Mouse (Mus musculus) midbrain, embryonic 11.5 days (tissue): ENCODE data around the gene Prl3d3. TPM values are rescaled to one million over a fixed set of nuclear protein-coding genes. Genes with fewer than 3 reads are reported as not detected.
"Not testable (repeated sequence)": the region's sequence is repeated elsewhere in the genome, so short reads cannot be mapped to it uniquely, and the experiment has no call there.

ENCODE experiments used
- ATAC-seq: fragments of 200-750 bp; cut with Nextera tagmentation; 2 replicates; pipeline ENCODE4 v1.8.0; 2017; ENCODE audit warnings: moderate TSS enrichment, moderate library complexity; ENCODE audit not compliant: low FRiP score
- DNase-seq: peaks from one replicate; pipeline ENCODE4 v3.0.0; 2015; ENCODE audit warnings: low spot score; ENCODE audit errors: missing footprints
- H3K27ac ChIP-seq: fragments of 300-500 bp; sonication (generic); 2 replicates; pipeline ENCODE4 v1.5.1; 2014; ENCODE audit warnings: low read depth, low read length
- H3K27me3 ChIP-seq: fragments of 300-500 bp; sonication (generic); 2 replicates; pipeline ENCODE4 v1.6.1; 2014; ENCODE audit warnings: mild to moderate bottlenecking, low read length, moderate library complexity, mixed read lengths; ENCODE audit not compliant: control insufficient read depth, insufficient read depth
- H3K36me3 ChIP-seq: fragments of 300-500 bp; sonication (generic); 2 replicates; pipeline ENCODE4 v1.6.1; 2014; ENCODE audit warnings: mild to moderate bottlenecking, low read length, moderate library complexity, mixed read lengths; ENCODE audit not compliant: control insufficient read depth, insufficient read depth
- H3K4me1 ChIP-seq: fragments of 300-500 bp; sonication (generic); 2 replicates; pipeline ENCODE4 v1.6.1; 2014; ENCODE audit warnings: low read length; ENCODE audit not compliant: control insufficient read depth, insufficient read depth
- H3K4me2 ChIP-seq: fragments of 300-500 bp; sonication (generic); 2 replicates; pipeline ENCODE4 v1.6.1; 2014; ENCODE audit warnings: mild to moderate bottlenecking, moderate library complexity
- H3K4me3 ChIP-seq: fragments of 300-500 bp; sonication (generic); 2 replicates; pipeline ENCODE4 v1.5.1; 2014; ENCODE audit warnings: low read depth, low read length
- H3K9ac ChIP-seq: fragments of 300-500 bp; sonication (generic); 2 replicates; pipeline ENCODE4 v1.6.1; 2014; ENCODE audit warnings: low read length
- H3K9me3 ChIP-seq: fragments of 300-500 bp; sonication (generic); 2 replicates; pipeline ENCODE4 v1.6.1; 2016; ENCODE audit warnings: low read length; ENCODE audit not compliant: control insufficient read depth
- WGBS: fragments of 180-500 bp; shearing (Covaris S2); extraction: QIAGEN DNeasy Blood & Tissue Kit; methylation state at CpG from one replicate; pipeline ENCODE4 v1.1.7; 2014; 5-methylcytosine and 5-hydroxymethylcytosine counted together
- polyA plus RNA-seq: library from polyadenylated mRNA; unstranded; fragments of >200 nt; fragmentation: Nextera tagmentation; extraction: Ambion mirVana; gene quantifications from 2 replicates; pipeline ENCODE4 v1.2.1, GENCODE M21; 2014

The Prl3d3 gene
- polyA plus RNA-seq, result not detected in 2 replicates

DNA sequence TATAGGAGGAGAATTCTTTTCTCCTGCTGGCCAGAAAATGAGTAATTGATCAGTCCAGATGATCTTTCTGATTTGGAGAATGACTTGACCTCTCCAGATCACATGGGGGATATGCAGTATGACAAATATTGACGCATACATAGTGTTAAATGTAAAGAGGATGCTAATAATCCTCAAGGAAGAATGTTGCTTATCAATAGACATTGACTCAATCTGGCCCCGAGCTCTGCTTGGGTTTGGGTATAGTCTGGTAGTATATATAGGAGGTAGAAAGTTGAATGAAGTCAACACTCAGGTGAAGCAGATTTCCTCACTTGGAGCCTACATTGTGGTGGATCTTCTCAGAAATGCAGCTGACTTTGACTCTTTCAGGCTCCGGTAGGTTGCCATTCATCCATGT, at the start of gene Prl3d3:
Prl3d3 (plus strand) TSS at position 301 of the 400 bp plus-strand sequence.
- H3K36me3 ChIP-seq, H3K4me3 ChIP-seq, DNase-seq, H3K4me1 ChIP-seq, H3K27me3 ChIP-seq, H3K27ac ChIP-seq, H3K9me3 ChIP-seq, H3K9ac ChIP-seq, H3K4me2 ChIP-seq, ATAC-seq: not testable (repeated sequence)
- WGBS, result 96% methylated on average over 3 of the region's 3 CpGs

DNA sequence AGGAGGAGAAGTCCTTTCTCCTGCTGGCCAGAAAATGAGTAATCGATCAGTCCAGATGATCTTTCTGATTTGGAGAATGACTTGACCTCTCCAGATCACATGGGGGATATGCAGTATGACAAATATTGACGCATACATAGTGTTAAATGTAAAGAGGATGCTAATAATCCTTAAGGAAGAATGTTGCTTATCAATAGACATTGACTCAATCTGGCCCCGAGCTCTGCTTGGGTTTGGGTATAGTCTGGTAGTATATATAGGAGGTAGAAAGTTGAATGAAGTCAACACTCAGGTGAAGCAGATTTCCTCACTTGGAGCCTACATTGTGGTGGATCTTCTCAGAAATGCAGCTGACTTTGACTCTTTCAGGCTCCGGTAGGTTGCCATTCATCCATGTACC, 35.2 kb upstream of the Prl3d3 start, which contains the start of gene Prl3d2:
Prl3d2 (plus strand) TSS at position 301 of the 400 bp plus-strand sequence.
- H3K4me3 ChIP-seq, H3K36me3 ChIP-seq, H3K4me1 ChIP-seq, H3K27ac ChIP-seq, H3K4me2 ChIP-seq, H3K27me3 ChIP-seq, H3K9ac ChIP-seq, DNase-seq, H3K9me3 ChIP-seq, ATAC-seq: not testable (repeated sequence)
- 76% methylated on average over 3 of the region's 4 CpGs for WGBS

DNA sequence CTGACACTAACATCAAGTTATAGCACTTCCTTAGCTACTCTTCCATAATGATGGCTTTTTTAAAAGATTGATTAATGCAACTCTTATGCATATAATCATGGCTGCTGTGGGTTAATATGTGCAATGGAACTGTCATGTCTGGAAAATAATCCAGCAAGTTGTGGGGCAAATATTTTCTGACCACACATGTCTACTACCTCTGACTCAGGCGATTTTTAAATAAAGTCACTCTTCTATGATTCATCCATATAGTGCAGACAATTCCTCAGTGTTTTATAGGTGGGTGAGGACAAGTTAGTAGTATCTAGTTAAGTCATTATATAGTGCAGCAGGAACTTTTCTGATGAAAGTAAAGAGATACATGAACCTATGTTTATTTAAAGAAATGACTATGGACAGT, 8.3 kb upstream of the Prl3d3 start:
- DNase-seq (no peak), ATAC-seq (no peak)
- no peak overlapping the region for H3K4me2 ChIP-seq
- no peaks in the 10 kb centered on the region for H3K36me3 ChIP-seq
- H3K27me3 ChIP-seq, result no peaks in the 10 kb centered on the region
- H3K9ac ChIP-seq, result no peak overlapping the region
- WGBS, result 70% methylated on average over 1 of the region's 1 CpGs
- H3K9me3 ChIP-seq, result no peaks in the 10 kb centered on the region
- no peaks in the 10 kb centered on the region for H3K4me1 ChIP-seq
- no peak overlapping the region for H3K4me3 ChIP-seq
- no peak overlapping the region for H3K27ac ChIP-seq

DNA sequence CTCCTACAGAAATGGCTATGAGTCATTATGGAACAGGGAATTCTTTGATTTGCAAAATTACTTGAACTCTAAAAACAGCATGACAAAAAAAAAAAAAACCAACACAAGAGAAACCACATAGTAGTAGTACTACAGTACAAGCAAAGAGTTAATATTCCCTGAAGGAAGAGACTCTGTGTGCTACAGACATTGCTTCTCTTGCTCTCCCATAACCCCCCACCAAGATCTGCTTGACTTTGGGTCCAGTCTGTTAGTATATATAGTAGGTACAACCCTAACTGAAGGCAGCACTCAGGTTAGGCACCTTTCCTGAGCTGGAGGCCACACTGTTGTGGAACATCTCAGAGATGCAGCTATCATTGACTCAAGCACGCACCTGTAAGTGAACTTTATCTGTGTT, 39.8 kb downstream of the Prl3d3 start, which contains the start of gene Prl3c1:
Prl3c1 (plus strand) TSS at position 301 of the 400 bp plus-strand sequence.
- 93% methylated on average over 1 of the region's 1 CpGs for WGBS
- Histone ChIP-seq H3K9ac (no peak within 1 kb of the TSS), H3K4me1 (no peaks in the 10 kb centered on the region), H3K4me3 (no peak within 1 kb of the TSS), H3K27ac (no peak within 1 kb of the TSS), H3K27me3 (no peaks in the 10 kb centered on the region), H3K36me3 (no peaks in the 10 kb centered on the region), H3K4me2 (no peak within 1 kb of the TSS), H3K9me3 (no peaks in the 10 kb centered on the region)
- no peak for DNase-seq
- ATAC-seq, result no peak

Other genes starting within 250 kb of the Prl3d3 start
- not detected in 2 replicates for gene Prl, start 99.2 kb upstream of the Prl3d3 start, polyA plus RNA-seq
- not detected in 2 replicates for gene Prl3d1, start 62.6 kb upstream of the Prl3d3 start, polyA plus RNA-seq
- gene Prl3d2, start 35.1 kb upstream of the Prl3d3 start, polyA plus RNA-seq, result not detected in 2 replicates
- not detected in 2 replicates for gene Prl3c1, start 39.9 kb downstream of the Prl3d3 start, polyA plus RNA-seq
- 0.26 and 1.2 TPM in 2 replicates for gene Prl3b1, start 85.1 kb downstream of the Prl3d3 start, polyA plus RNA-seq
- gene Prl3a1, start 102.6 kb downstream of the Prl3d3 start, polyA plus RNA-seq, result not detected in 2 replicates
- not detected in 2 replicates for gene Prl6a1, start 155.8 kb downstream of the Prl3d3 start, polyA plus RNA-seq
- not detected in 2 replicates for gene Prl8a2, start 188.9 kb downstream of the Prl3d3 start, polyA plus RNA-seq
- not detected in 2 replicates for gene Prl2b1, start 234.1 kb downstream of the Prl3d3 start, polyA plus RNA-seq